Mouse (Mus musculus) kidney, embryonic 16.5 days (tissue): ENCODE results near the gene Col5a1. TPM values are rescaled to one million over a fixed set of nuclear protein-coding genes. Genes with fewer than 3 reads are reported as not detected.

Experiments
- ATAC-seq: fragments of 200-750 bp; cut with Nextera tagmentation; 2 replicates; pipeline ENCODE4 v1.8.0; 2017; ENCODE audit warnings: moderate TSS enrichment; ENCODE audit not compliant: low FRiP score, low TSS enrichment
- H3K27ac ChIP-seq: fragments of 300-500 bp; sonication (generic); 2 replicates; pipeline ENCODE4 v1.5.1; 2014; ENCODE audit warnings: low read length
- H3K27me3 ChIP-seq: fragments of 300-500 bp; sonication (generic); 2 replicates; pipeline ENCODE4 v1.6.1; 2014; ENCODE audit warnings: low read length, control low read depth, mixed read lengths; ENCODE audit not compliant: insufficient read depth
- H3K36me3 ChIP-seq: fragments of 300-500 bp; sonication (generic); 2 replicates; pipeline ENCODE4 v1.6.1; 2014; ENCODE audit warnings: low read length, control low read depth, mixed read lengths; ENCODE audit not compliant: insufficient read depth
- H3K4me1 ChIP-seq: fragments of 300-500 bp; sonication (generic); 2 replicates; pipeline ENCODE4 v1.6.1; 2014; ENCODE audit warnings: low read length, control low read depth, mixed read lengths; ENCODE audit not compliant: insufficient read depth
- H3K4me2 ChIP-seq: fragments of 300-500 bp; sonication (generic); replicated peaks from 2 replicates; pipeline ENCODE4 v1.6.1; 2014; ENCODE audit warnings: low read depth, low read length
- H3K4me3 ChIP-seq: fragments of 300-500 bp; sonication (generic); 2 replicates; pipeline ENCODE4 v1.5.1; 2014; ENCODE audit warnings: mild to moderate bottlenecking, low read length
- H3K9ac ChIP-seq: fragments of 300-500 bp; sonication (generic); replicated peaks from 2 replicates; pipeline ENCODE4 v1.6.1; 2014; ENCODE audit warnings: low read length
- H3K9me3 ChIP-seq: fragments of 300-500 bp; sonication (generic); 2 replicates; pipeline ENCODE4 v1.6.1; 2016; ENCODE audit warnings: low read length, control low read depth
- WGBS: fragments of 180-500 bp; shearing (Covaris S2); extraction: QIAGEN DNeasy Blood & Tissue Kit; methylation state at CpG from one replicate; pipeline ENCODE4 v1.1.7; 2014; 5-methylcytosine and 5-hydroxymethylcytosine counted together
- polyA plus RNA-seq: library from polyadenylated mRNA; unstranded; fragments of >200 nt; fragmentation: Nextera tagmentation; extraction: Ambion mirVana; gene quantifications from 2 replicates; pipeline ENCODE4 v1.2.1, GENCODE M21; 2015

The Col5a1 gene
- polyA plus RNA-seq, 1 experiment from 2014 or later: 55.8 TPM

DNA sequence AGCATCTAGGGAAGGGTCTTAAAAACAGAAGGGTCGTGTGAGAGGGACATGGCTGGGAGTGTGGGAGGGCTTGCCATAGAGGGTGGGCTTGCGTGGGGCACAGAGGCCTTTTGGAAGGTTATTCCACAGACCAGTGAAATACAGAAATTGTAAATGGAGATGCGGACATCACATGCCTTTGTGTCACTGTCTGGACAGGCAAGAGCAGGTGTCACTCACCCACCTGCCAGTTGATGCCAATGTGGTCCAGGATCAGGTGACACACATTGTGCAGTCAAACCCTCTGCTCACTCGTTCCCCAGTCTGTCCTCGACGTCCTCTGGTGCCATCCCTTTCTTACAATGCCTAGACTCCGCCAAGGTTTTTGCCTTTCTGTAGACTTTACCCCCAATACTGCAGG lies 160.9 kb downstream of the Col5a1 start:
- 77% methylated on average over 7 of the region's 7 CpGs for WGBS
- Histone ChIP-seq H3K4me1 (no peaks in the 10 kb centered on the region), H3K36me3 (no peaks in the 10 kb centered on the region), H3K9ac (no peak overlapping the region), H3K27me3 (no peaks in the 10 kb centered on the region), H3K4me3 (no peak overlapping the region), H3K27ac (no peak overlapping the region), H3K9me3 (no peaks in the 10 kb centered on the region; the same call in 1 of the 2 replicates), H3K4me2 (no peak overlapping the region)
- no peak for ATAC-seq

DNA sequence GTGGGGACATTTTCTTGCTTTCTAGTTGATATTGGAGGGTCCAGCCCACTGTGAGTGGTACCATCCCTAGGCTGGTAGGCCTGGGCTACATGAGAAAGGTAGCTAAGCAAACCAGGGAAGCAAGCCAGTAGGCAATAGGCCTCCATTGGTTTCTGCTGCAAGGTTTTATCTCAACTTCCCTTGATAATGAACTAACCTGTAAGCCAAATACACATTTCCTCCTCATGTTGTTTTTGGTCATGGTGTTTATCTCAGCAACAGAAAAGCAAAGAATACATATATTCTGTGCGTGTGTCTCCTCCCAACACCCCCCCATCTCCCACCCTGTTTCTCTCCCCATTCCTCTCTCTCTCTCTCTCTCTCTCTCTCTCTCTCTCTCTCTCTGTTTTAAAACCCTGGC lies 173.7 kb downstream of the Col5a1 start:
- H3K27me3 ChIP-seq: no peaks in the 10 kb centered on the region
- H3K9ac ChIP-seq: no peak overlapping the region
- H3K4me1 ChIP-seq: no peaks in the 10 kb centered on the region
- H3K27ac ChIP-seq: no peak overlapping the region
- H3K36me3 ChIP-seq: no peaks in the 10 kb centered on the region
- no peak overlapping the region for H3K4me3 ChIP-seq
- ATAC-seq: no peak
- no peak overlapping the region for H3K4me2 ChIP-seq
- 94% methylated on average over 1 of the region's 1 CpGs for WGBS
- no peaks in the 10 kb centered on the region for H3K9me3 ChIP-seq

DNA sequence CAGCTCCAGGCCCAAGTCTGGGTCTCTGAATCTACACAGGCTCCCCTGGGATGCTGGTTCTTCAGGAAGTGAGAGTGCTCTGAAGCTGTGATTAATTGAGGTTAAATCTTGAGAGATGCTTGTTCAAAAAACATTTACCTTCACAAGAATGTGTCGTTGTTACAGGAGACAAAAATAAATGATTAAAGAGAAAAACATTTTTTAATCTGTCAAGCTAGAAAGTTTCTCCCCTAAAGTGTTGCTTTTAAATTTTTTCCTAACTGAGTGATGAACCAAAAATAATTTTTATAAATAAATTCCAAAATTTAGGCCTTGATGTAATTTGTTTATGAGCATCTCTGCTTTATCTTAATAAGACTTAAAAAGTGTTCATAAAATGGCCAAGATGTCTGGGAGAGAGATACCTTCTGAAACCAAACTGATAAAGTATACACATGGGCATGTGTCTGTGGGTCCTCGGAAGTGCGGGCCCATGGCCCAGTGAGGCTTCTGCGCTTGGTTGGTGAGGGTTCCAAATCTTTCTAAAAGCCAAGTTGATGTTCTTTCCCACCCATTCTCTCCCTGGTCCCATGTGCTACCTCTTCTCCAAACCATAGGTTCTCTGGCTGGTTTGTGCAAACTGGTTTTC lies 177.6 kb downstream of the Col5a1 start:
- no peak for ATAC-seq
- Histone ChIP-seq H3K27ac (no peak overlapping the region), H3K36me3 (no peaks in the 10 kb centered on the region), H3K4me1 (no peaks in the 10 kb centered on the region), H3K9me3 (no peaks in the 10 kb centered on the region), H3K27me3 (no peaks in the 10 kb centered on the region), H3K4me2 (no peak overlapping the region), H3K9ac (no peak overlapping the region), H3K4me3 (no peak overlapping the region)
- WGBS: 80% methylated on average over 4 of the region's 4 CpGs

DNA sequence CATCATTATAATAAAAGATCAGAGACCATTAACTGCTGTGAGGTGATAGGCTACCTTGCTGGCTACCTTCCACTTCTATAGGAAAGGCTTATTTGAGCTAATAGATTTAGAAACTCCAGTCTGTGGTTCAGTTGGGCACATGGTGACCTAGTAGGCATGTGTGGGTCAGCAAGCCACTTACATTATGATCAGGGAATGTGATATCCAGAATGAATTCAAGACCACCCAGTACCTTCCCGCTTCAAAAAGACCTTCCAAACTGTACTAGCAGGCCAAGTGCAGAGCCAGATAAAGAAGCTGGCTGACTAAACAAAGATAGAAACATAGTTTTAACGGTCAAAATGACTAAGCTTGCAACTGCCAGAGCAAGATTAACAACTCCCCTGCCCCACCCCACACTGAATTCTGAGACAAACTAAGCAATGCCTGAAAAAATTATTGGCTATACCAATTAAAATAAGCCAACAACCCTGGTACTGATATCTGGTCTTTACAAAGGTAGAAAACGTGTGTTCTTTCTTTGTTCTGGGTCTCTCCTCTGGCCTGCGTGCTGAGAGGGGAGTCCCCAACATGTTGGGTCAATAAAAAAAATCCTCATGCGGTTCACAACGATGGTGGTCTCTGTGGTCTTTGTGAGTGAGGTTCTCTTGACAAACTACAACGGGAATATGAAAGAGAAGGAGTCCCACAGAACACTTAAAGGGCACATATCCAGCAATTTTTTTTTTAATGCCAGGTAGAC lies 178.3 kb downstream of the Col5a1 start:
- H3K4me2 ChIP-seq: no peak overlapping the region
- H3K4me1 ChIP-seq: no peaks in the 10 kb centered on the region
- H3K4me3 ChIP-seq: no peak overlapping the region
- H3K27ac ChIP-seq: no peak overlapping the region
- H3K36me3 ChIP-seq: no peaks in the 10 kb centered on the region
- H3K27me3 ChIP-seq: no peaks in the 10 kb centered on the region
- 70% methylated on average over 7 of the region's 7 CpGs for WGBS
- H3K9ac ChIP-seq: no peak overlapping the region
- ATAC-seq: no peak
- no peaks in the 10 kb centered on the region for H3K9me3 ChIP-seq

DNA sequence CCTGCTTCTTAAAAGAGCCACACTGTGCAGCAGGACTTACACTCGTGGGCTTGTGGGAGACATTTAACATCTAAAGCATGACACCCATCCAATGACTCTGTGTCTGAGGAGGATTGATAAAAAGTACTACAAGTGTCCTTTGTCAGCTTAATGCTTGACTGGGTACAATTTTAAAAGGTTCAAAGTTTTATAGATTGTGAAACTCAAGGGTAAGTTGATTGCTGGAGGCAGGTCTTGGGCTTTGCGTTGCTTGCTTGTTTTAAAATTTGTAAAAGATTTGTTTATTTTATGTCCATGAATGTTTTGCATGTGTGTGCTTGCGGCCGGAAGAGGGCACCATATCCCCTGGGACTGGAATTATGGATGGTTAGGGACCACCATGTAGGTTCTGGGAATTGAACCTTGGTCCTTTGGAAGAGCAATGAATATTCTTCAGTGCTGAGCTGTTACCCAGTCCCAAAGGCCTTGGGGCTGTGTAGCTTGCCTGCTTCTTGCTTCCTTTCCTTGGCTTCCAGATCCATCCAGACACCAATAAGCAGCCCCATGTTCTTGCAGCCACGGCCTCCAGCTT lies 178.9 kb downstream of the Col5a1 start:
- Histone ChIP-seq H3K27ac (no peak overlapping the region), H3K36me3 (no peaks in the 10 kb centered on the region), H3K9ac (no peak overlapping the region), H3K4me3 (no peak overlapping the region), H3K9me3 (no peaks in the 10 kb centered on the region), H3K4me1 (no peaks in the 10 kb centered on the region), H3K27me3 (no peaks in the 10 kb centered on the region), H3K4me2 (no peak overlapping the region)
- no peak for ATAC-seq
- WGBS: 90% methylated on average over 5 of the region's 5 CpGs

DNA sequence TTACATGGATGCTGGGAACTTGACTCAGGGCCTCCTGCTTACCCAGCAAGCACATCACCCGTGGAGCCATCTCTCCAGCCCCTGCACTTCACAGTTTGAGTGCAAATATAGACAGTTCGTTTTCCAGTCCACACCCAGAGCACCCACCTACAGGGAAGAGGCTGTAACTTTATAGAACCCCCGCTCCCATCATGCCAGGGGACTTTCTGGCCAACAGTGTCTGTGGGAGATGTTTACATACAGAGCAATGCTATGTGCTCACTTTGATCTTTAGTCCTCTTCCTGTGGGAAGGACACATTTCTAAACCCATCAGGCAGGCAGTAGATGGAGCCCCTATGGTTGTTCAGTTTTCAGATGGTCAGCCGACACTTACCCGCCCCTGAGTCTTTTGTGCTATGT lies 180.5 kb downstream of the Col5a1 start:
- no peak overlapping the region for H3K4me2 ChIP-seq
- no peaks in the 10 kb centered on the region for H3K36me3 ChIP-seq
- H3K27ac ChIP-seq: no peak overlapping the region
- no peaks in the 10 kb centered on the region for H3K9me3 ChIP-seq
- 69% methylated on average over 5 of the region's 5 CpGs for WGBS
- H3K4me1 ChIP-seq: no peaks in the 10 kb centered on the region
- no peak for ATAC-seq
- no peaks in the 10 kb centered on the region for H3K27me3 ChIP-seq
- H3K9ac ChIP-seq: no peak overlapping the region
- H3K4me3 ChIP-seq: no peak overlapping the region

DNA sequence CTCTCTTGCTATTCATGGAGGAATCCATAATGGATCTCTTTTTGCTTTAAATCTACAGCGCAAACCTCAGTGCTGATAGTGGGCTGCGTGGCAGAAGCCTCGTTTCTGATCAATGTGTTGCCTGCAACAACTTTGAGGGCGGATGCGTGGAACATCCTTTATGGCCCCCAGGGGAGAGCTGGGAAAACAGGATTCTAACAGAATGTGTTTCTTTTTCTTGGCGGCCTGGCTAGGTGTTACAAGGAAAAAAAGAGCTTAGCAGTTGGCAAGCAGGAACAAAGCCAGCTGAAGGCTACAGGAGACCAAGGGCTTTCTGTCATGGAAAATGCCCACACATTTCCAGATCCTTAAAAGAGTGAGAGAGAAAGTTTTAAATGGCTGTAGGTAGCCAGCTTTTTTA lies 180.9 kb downstream of the Col5a1 start:
- H3K4me3 ChIP-seq: no peak overlapping the region
- H3K4me2 ChIP-seq: no peak overlapping the region
- no peaks in the 10 kb centered on the region for H3K4me1 ChIP-seq
- 40% methylated on average over 6 of the region's 6 CpGs for WGBS
- no peaks in the 10 kb centered on the region for H3K27me3 ChIP-seq
- H3K9ac ChIP-seq: no peak overlapping the region
- no peaks in the 10 kb centered on the region for H3K9me3 ChIP-seq
- H3K36me3 ChIP-seq: no peaks in the 10 kb centered on the region
- no peak overlapping the region for H3K27ac ChIP-seq
- no peak for ATAC-seq

DNA sequence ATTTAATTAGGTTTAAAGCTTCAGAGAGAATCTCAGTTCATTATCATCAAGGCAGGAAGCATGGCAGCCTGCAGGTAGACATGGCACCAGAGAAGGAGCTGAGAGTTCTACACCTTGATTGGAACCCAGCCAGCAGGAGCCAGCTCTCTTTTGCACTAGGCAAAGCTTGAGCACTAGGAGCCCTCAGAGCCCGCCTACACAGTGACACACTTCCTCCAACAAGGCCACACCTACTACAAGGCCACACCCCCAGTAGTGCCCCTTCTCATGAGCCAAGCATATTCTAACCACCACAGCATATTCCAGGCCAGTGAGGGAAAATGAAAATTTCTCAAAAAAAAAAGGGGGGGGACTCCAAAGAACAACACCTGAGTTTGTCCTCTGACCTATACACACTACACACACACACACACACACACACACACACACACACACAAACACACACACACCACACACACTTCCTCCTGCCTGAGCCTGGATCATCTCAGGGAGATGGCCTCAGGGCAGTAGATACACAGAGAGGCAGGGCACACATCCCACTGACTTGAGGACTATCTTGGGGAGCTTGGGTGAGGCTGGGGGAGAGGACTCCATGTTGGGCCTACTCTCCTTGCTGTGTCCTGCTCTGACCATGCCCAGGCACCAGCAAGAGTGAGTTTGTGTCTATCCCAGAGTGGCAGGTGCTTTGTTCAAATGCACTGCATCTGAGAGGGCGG lies 181.8 kb downstream of the Col5a1 start:
- no peak for ATAC-seq
- no peaks in the 10 kb centered on the region for H3K36me3 ChIP-seq
- WGBS: 96% methylated on average over 2 of the region's 2 CpGs
- no peak overlapping the region for H3K4me2 ChIP-seq
- H3K9me3 ChIP-seq: no peaks in the 10 kb centered on the region
- no peaks in the 10 kb centered on the region for H3K27me3 ChIP-seq
- no peaks in the 10 kb centered on the region for H3K4me1 ChIP-seq
- no peak overlapping the region for H3K27ac ChIP-seq
- H3K9ac ChIP-seq: no peak overlapping the region
- no peak overlapping the region for H3K4me3 ChIP-seq

DNA sequence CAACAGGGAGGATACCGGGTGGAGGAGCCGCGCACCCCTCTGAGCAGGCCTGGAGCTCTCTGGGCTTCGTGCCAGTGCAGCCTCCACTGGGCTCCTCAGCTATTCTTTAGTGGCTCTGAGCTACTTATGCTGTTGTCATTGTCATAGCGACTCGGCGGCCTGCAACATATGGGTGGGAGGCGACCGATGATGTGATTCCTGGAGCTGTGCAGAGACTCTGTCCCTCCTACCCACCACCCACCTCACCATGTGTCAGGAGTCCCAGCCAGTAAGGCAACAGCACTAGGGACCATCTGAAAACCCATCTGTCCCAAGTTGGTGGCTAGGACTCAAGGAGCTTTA lies 182.3 kb downstream of the Col5a1 start:
- H3K9ac ChIP-seq: no peak overlapping the region
- no peak overlapping the region for H3K27ac ChIP-seq
- WGBS: 79% methylated on average over 9 of the region's 9 CpGs
- no peaks in the 10 kb centered on the region for H3K27me3 ChIP-seq
- H3K4me2 ChIP-seq: no peak overlapping the region
- H3K4me1 ChIP-seq: no peaks in the 10 kb centered on the region
- no peak for ATAC-seq
- H3K4me3 ChIP-seq: no peak overlapping the region
- no peaks in the 10 kb centered on the region for H3K36me3 ChIP-seq
- no peaks in the 10 kb centered on the region for H3K9me3 ChIP-seq
